Mouse (Mus musculus) thymus, postnatal 36 days (tissue): ENCODE data around the gene Khdrbs1.

Experiments
- DNase-seq, 2 experiments: peaks; one replicate each; pipeline ENCODE4 v3.0.0; 2022; ENCODE audit warnings: mixed read lengths in 2 of 2

Khdrbs1 gene

GRCm38 (mm10) chr4:129672083-129672877 lies 69.8 kb downstream of the Khdrbs1 start, which contains the start of gene Kpna6:
Gene Kpna6, minus strand, starts transcription at chr4:129672767.
- DNase-seq = peak; percentile 82 to 84

- DNase-seq = peak; percentile 41
Measured at GRCm38 (mm10) chr4:129671491-129672082, 70.5 kb downstream of the Khdrbs1 start.

- DNase-seq = no peak
Measured at GRCm38 (mm10) chr4:129662255-129662813, 79.8 kb downstream of the Khdrbs1 start.

- DNase-seq = no peak
Measured at GRCm38 (mm10) chr4:129661584-129661983, 80.5 kb downstream of the Khdrbs1 start.

GRCm38 (mm10) chr4:129654770-129655169 lies 87.3 kb downstream of the Khdrbs1 start:
- no peak for DNase-seq
